Mouse (Mus musculus) megakaryocyte-erythroid progenitor cell, adult 5-6 weeks (primary cell): Measurements from ENCODE around the gene Rnf216. TPM values are rescaled to one million over a fixed set of nuclear protein-coding genes. Genes with fewer than 3 reads are reported as not detected.

Experiments used
- ATAC-seq: replicated peaks from 2 replicates; pipeline ENCODE4 v1.8.0; 2016; ENCODE audit warnings: mild to moderate bottlenecking, inconsistent platforms; ENCODE audit not compliant: severe bottlenecking, poor library complexity, low FRiP score, low TSS enrichment
- total RNA-seq, 2 experiments: library from RNA; stranded (forward) in 1 of 2; stranded (reverse) in 1 of 2; fragments of 200-1000, 215-1000 nt in 1 of 2; fragments of >200 nt in 1 of 2; fragmentation: Nextera tagmentation in 1 of 2; gene quantifications; 2 replicates each; pipeline ENCODE4 v1.2.3; 2014 to 2017

Rnf216 gene
- total RNA-seq, 2 experiments from 2014 or later: 41.0 to 91.5 TPM

DNA sequence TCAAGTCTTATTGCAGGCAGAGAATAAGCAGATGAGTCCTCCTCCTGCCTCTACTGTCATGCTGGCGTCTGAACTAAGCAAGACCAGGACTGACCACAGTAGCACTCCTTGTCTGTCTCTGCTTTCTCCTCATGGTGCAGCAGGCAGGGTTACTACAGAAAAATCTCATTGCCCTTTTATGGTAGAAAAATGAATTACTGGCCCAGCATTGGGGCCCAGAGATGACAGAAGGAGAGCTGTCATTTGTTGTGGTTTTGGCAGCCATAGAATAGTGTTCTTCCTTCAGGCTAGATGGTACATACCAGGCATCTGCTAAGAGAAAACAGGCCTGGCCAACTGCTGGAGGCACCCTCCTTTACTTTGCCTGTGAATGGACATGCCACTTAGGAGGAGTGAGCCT is 55.0 kb downstream of the Rnf216 start:
- peak; percentile 29 for ATAC-seq

DNA sequence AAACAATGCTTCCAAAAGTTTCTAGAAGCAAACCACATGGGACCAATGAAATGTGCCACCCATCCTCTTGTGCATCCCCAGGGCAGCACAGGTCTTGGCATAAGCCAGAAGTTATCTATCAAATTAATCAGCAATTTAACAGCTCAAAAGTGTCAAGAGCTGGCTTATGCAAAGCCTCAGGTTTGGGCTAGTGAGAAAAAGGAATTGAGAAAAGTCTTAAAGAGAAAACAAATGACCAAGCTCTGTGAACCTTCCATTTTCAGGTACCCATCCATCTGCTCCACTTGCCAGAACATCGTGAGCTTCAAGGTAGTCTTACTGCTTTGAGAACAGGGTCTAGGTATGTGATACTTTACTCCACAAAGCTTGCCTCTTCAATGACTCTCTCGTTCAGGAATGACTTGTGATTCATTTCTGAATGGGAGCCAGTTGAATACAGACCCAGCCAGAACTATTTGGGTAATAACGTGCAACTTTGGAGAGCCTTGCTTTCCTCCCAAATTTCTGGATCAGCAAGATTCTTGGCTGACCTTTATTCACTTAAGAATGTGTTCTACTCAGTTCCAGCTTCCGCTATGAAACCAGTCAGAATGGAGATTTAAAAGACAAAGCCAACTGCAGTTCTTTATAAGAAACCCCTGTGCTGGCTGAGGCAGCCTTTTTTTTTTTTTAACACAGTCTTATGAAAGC is 56.5 kb downstream of the Rnf216 start:
- ATAC-seq: no peak

DNA sequence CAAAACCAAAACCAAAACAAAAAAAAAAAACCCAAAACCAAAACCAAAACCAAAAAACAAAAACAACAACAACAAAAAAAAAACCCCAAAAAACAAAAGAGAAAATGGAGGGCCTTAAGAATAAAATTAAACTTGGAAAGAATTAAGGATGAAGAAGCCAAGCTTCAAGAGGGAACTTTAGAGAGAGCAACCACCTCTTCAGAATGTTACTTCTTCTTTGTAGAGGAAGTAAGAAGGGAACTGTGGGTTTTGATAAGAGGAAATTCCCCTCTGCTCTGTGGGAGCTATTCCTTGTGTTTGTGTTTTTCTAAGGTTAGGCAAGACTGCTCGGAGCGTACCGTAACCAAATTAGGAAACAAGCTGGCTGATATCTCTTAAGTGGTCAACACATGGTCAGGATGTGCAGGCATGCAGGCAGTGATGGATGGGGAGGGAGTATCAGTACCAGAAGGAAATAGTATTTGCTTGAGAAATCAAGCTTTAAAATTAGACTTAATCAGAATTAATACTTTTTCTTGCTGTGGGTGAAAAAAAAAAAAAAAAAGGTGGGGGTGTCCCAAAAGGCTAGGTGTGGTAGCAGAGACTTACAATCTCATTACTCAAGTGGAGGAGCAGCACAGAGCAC is 57.2 kb downstream of the Rnf216 start:
- no peak for ATAC-seq

DNA sequence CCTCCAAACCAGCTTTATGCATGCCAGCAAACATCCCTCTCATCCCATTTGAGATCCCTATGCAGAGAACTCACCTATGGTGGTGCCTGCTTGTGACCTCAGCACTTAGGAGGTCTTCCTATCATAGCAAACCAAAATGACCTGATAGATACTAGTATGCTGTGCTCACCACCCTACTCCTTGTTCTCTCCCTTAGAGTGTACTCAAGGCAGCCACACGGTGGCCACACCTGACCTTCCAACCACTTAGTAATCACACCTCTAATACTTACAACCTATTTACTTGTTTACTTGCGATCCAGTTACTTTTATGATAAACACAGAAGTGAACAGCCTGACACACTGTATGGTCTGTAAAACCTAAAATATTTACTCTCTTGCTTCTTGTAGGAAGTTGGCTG is 58.1 kb downstream of the Rnf216 start:
- no peak for ATAC-seq

DNA sequence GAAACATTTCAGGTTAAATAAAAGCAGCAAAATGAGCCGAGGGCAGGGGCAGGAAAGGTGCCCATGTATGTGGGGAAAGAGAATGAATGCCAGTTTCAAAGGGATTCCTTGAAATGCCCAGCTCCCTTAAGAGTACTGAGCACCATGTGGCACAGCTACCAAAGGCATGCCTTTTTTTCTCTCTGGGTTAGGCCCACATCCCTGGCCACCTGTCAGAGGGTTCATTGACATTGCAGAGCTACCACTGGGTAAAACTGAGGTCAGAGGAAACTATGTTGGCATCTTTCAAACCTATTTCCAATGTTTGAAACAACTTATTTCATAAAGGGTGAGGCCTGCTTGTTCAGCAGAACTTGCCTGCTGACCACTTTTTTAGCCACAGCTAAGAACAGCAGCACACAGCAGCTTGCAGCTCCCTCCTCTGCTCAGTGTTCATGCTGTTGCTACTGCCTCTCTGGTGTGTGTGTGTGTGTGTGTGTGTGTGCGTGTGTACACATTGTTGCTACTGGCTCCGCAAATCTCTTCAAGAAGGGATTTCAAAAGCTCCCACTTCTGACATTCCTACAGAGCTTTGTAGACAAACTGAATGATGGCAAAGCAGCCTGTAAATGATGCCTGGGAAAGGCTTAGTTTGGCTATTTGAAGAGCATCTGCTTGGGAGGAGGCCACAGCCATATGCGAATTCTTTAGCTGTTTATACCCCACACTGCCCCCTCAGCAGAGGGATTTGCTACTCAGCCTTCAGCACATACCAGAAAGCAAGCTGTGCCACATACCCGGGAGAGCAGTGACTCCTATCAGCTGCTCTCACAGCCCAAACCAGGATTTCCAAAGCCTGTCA is 59.4 kb downstream of the Rnf216 start:
- no peak for ATAC-seq

DNA sequence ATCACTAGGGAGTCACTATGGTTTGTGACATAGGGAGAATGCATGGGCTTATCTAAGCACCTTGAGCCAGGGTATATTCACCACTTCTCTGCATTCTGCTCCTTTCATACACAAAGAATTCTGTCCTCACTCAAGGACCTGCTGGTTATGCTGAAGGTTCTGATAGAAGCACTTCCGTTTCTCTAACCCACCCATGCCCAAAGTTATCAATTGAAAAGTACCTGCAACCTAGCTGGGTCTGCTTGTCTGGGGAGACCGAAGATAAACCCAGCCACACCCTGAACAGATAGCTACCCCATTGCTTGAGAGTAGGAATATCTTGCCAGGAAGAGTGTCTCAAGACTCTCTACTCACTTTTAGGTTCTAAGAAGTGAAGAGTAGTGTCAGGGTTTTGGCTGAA is 60.1 kb downstream of the Rnf216 start:
- ATAC-seq: peak; percentile 77

DNA sequence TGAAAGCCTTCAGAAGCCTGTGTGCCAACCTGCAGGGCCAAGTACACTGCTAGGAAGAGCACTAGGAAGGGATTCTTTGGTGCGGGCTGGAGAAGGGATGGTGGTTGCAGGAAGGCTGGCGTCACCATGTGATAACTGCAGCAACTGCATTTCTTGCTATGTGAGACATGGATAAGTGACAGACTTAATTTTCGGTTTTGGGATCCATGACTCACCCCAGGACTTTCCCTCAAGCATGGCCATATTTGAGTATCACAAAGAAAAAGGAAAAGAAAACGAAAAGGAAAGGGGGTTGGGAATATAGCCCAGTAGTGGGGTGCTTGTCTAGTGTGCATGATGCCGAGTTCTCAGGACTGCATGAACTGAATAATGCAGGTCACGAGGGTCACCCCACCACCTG is 60.9 kb downstream of the Rnf216 start:
- ATAC-seq: no peak

DNA sequence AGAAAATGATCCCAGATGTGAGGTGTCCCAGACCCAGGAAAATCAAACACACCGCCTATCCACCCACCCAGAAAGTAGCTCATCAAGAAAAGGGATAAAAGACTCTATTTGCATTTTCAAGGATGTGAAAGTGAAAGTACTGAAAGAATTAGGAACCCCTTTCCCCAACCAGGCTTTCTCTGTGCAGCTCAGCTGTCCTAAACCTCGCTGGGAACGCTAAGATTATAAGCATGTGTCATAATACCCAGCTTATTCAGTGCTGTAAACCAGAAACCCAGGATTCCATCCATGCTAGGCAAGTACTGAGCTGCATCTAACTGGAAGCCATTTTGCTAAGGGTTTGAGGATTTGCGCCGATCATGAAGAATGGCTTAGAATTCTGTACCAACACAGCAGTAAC is 62.5 kb downstream of the Rnf216 start:
- ATAC-seq: no peak

DNA sequence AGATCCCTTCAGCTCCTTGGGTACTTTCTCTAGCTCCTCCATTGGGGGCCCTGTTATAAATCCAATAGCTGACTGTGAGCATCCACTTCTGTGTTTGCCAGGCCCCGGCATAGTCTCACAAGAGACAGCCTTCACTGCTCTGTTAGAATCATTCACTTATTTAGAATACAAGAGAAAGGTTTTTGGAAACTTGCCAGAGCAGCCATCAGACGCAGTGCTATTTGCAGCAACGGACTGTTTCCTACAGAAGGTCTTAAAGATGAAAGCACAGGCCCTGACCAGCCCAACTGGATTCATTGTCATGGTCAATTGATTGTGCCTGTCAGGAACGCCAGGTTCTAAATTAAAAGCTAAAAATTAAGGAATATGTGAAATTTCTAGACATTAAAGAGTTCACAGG is 63.0 kb downstream of the Rnf216 start:
- no peak for ATAC-seq

DNA sequence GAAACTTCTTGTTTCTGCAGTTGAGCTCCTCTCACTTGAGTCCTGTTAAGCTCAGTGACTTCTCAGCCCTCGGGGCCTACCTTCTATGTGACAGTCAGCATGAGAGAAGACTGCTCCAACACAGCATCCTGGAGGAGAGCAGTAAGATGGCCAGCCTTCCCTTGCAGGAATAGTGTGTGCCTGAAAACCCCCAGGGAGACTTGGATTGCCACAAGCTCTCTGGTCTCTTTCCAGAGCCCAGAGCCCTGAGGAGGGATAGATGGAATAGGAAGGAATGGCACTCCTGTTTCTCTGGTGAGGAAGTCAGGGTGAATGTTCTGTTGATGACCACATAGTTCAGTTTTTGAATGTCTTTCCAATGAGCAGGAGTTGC is 63.8 kb downstream of the Rnf216 start:
- no peak for ATAC-seq

DNA sequence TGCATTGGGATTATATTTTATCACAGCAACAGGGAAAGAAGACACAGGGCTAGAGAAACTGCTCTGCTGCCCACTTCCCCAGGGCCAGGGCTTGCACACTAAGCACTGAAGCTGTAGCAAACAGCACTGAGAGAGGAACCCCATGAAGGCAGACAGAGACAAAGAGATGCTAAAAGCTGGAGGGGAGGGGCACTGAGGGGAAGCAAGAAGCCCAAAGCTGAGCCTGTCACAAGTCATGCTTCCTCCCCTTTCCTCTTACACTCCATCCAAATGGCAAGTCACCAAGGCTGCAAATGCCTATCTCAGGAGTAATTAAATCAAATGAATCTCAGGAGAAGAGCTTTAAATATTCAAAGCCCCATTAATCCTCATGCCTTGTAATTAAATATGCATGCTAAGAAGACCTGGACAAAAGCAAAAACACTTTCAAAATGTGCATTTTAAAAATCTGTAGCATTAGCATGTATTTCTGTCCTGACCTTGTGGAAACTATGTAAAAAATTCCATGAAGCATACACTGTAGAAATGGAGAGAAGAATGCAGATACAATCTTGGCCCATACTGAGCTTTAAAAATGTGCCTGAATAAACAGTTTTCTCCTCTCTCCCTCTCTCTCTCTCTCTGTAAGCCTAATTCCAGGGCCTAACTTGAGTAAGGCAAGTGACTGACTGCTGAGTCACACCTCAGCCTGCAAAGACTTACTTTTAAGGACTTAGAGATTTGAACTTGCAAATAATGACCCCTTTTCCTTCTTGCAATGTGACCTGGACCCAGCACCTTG is 64.4 kb downstream of the Rnf216 start:
- no peak for ATAC-seq

DNA sequence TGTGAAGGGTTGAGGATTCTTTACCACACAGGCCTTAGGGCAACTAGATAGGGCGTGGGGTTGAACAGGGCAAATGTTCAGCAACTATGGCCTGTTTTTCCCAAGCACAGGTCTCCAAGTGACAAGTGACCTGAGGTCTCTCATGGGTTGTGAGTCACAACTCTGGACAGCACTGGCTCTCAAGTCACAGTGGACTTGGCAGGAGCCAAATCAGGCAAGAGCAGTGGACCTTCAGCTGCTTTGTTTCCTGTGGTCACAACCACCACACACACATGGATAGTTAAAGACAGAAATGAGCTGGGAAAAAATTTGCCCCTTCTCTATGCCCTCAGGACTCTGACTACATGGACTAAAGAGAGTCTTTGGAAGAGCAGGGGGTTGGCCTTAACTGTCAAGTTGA is 65.2 kb downstream of the Rnf216 start:
- ATAC-seq: no peak

DNA sequence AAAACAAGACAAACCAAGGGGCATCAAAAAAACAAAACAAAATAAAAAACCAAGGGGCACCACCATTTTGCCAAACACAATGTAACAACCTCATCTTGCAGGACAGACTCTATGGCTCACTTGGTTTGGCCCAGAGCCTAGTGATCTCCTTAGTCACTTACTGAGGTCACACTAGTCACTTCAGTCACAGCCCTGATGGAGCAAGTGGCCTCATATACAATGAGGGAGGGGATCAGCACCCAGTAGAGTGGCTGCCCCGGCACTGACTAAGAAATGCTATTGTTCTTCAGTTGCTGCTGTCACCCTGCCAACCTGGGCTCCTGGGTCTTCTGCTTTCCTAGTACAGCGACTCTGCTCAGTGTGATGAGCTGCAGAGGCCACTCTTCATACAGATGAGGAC is 68.9 kb downstream of the Rnf216 start:
- ATAC-seq: peak; percentile 46; the same call in 1 of the 2 replicates

DNA sequence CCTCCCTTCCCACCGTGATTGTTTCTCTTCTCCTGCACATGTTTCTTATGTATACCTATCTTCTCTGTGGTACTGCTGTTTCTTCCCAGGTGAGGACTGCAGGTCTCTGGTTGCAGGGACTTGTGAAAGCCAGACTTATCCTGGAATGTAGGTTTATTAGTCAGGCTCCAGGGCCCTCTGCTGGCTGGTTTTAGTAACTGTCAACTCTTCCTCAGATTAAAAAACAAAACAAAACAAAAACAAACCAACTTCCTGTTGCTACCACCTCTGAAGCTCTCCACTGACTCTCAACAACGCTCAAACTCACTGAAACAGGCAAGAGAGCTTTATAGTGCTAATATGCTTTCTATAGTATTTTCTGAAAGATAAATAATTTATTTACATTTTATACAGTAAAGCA is 69.5 kb downstream of the Rnf216 start:
- ATAC-seq: 0 out of 2 replicates have a peak, but pooled peaks have one; percentile 44

DNA sequence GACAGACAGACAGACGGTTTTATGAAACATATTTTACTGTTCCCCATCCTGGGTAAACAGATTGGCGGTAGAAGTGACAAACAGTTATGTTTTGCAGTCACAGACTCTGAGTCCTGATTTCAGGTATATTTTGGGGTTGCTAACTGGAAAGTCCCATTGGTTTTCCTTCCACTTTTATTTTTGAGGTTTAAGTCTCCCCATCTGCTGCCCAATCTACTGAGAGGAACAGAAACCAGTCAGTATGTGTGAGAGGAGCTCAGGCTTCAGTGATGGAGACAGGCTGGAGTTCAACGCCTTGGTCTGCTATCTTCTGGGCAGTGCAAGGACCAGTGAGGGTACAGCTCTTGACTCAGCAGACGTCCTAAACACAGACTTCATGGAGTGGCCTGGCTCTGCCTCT is 74.0 kb downstream of the Rnf216 start:
- ATAC-seq: no peak

DNA sequence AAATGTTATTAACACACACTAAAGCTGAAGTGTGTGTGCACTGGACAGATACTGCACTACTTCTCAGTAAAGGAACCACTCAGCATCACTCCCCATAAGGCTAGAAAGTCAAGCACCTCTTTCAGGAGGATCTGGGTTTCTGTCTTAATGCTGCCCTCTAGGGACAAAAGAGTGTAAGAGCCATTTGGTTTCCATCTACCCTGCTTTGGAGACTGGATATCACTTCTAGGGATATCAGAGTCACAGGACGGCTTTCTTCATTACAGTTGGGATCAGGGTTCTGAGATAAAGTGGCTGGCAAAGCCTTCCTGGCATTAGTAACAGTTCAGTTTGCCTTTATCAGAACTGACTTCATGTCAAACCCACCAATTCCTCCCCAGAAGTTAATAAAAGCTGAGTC is 75.6 kb downstream of the Rnf216 start:
- peak; percentile 84 for ATAC-seq

DNA sequence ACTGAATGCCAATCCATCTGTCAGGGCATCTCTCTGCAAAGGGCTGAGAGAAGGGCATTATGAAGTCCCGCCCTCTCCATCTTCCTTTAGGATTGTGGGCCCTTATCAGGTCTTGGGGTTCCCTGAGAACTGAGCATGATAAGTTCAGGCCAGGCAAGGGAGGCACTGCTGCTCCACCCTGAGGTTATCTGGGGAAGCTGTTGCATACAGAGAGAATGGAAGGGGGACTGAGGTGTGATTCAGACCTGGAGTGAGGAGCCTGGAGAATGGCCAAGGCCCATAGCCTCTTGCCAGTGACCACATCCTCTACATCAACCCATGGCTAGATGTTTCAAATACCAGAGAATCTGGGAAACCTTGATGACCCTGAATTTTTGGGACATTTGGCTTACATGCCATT is 76.7 kb downstream of the Rnf216 start:
- ATAC-seq: peak; percentile 47

DNA sequence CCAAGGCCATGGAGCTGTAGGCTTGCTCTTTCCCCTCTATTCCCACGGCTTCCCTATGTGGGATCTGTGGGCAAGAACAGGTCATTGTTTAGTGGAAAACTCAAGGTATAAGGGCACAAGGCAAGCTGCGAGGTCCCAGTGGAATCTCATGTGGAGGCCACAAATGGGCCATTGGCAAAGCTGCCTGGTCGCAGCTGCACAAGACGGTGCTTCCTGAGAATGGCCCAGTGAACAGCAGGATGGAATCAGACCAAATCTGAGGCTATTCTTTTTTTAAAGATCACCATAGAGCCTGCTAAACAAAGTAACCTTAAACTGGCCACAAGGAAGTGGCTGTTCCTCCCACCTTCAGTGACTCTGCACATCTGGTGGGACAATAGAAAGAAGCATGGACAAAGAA is 77.5 kb downstream of the Rnf216 start:
- no peak for ATAC-seq

DNA sequence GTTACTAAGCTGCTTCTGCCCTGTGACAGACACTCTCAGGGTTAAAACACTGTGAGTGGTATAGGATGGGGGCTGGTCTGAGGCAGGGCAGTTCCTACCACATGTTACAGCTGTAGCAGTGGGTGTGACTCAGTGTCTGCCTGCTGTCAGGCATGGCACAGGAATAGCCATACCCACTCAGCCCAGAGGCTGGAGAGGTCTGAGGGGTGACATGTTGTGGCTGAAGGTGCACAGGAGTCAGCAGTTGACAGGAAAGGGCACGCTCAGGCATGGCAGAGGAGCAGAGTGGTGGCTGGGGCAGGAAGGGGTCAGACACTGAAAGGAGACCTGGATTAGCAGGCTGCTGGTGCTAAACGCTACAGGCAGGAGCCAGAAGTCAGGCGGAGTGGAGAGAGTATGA is 78.7 kb downstream of the Rnf216 start:
- no peak for ATAC-seq

DNA sequence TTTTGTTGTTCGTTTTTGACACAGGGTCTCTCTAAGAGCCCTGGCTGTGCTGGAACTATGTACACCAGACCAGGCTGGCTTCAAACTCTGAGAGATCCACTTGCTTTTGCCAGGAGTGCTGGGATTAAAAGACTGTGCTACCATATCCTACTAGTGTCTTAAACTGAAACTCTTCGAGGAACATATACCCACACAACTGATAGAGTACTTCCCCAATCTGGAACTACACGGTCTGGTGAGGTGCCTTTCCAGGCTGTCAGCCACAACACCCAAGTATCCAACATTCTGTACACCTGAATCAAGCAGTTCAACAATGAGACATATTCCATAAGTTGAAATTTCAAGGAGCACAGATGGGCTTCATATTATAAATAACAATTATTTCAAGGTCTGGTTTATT is 79.5 kb downstream of the Rnf216 start:
- ATAC-seq: no peak
